Mouse (Mus musculus) cerebellum, adult 8-10 months (tissue): ENCODE measurements around the gene Zbtb46.

ENCODE experiments used
- DNase-seq: peaks from one replicate; pipeline ENCODE4 v3.0.0; 2022

Gene Zbtb46

GRCm38 (mm10) chr2:181463008-181463738 lies 3.9 kb upstream of the Zbtb46 start:
- peak; percentile 95 for DNase-seq

GRCm38 (mm10) chr2:181462604-181463003 lies 3.4 kb upstream of the Zbtb46 start:
- DNase-seq, result no peak

DNA sequence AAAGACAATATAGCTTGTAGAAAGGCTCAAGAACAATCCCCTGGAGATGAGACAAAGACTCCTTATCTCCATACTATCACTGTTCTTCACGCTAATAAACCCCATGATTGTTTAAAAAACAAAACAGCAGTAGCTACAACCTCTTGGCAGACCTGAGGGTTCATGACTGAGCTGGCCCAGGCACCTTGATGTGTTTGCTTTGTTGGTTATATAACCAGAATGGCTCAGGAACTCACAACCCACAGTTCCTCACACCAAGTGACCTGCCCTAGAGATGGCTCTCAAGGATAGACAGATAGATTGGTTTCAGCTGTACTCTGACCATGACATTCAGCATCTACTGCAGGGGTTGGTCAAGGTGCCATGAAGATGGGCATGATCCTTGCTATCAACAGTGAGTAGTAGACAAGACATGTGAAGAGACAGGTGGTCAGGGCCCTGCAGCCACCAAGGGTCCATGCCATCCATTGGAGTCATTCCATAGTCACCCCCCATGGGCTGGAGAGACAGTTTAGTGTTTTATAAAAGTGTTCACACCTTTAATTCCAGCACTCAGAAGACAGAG lies 2.4 kb upstream of the Zbtb46 start:
- no peak for DNase-seq

GRCm38 (mm10) chr2:181459673-181460621 lies 721 bp upstream of the Zbtb46 start:
- DNase-seq, result peak; percentile 73

GRCm38 (mm10) chr2:181458411-181459152 lies 644 bp downstream of the Zbtb46 start:
- DNase-seq, result peak; percentile 59

DNA sequence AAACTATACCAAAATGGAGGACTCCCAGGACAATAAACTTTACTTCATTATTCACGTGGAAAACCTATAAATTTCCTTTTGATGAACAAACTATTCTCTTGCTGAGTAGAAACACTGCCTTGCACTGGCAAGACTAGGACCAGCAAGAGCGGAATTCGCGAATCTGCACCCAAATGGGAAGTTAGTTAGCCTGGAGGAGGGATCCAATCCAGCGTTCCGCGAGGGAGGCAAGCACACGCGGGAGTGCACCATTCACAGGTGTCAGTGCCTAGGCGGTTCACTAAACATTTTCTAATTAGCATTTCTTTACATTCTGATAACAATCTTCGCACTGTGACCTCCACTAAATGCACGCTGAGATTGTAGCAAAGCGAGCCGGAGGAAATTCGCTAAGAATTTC lies 1.4 kb downstream of the Zbtb46 start:
- no peak for DNase-seq

DNA sequence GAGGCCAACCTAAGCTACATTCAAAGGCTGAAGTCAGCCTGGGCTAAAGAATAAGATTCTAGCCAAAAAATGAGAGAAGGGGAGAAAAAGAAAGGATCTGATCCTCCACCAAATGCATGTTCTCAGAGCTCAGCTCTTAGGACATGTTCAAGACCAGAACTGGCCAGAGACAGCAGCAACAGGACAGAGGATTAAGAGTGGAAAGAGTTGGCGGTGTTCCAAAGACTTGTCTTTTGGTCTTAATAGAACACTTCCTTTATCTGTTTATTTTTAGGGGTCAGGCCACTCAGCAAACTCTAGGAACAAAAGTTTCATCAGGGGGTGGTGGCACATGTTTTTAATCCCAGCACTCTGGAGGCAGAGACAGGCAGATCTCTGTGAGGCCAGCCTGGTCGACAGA lies 3.3 kb downstream of the Zbtb46 start:
- DNase-seq, result peak; percentile 30

- no peak for DNase-seq
These were observed 6.0 kb downstream of the Zbtb46 start for GRCm38 (mm10) chr2:181453274-181453673.

- peak; percentile 52 for DNase-seq
These were observed 7.0 kb downstream of the Zbtb46 start for GRCm38 (mm10) chr2:181452181-181452580.

GRCm38 (mm10) chr2:181443016-181443415 lies 16.2 kb downstream of the Zbtb46 start:
- no peak for DNase-seq

GRCm38 (mm10) chr2:181438176-181438575 lies 21.1 kb downstream of the Zbtb46 start:
- no peak for DNase-seq

DNA sequence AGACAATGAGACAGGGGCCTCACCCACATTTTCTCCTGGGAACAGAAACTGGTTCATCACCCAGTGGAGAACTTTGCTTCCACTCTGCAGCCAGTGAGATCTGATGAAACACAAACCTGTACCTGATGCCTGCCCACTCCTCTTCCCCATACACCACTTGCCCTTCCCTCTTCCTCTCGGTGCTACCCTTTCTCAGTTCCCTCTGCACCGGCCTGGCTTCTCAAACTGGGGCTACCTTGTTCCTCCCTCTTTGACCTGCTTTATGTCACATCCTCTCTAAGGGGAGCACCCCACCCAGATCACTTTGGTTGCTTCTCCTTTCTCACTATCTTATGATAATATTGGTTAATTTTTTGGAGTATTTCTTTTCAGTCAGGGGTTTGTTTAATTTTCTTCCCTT lies 23.0 kb downstream of the Zbtb46 start:
- DNase-seq, result no peak

DNA sequence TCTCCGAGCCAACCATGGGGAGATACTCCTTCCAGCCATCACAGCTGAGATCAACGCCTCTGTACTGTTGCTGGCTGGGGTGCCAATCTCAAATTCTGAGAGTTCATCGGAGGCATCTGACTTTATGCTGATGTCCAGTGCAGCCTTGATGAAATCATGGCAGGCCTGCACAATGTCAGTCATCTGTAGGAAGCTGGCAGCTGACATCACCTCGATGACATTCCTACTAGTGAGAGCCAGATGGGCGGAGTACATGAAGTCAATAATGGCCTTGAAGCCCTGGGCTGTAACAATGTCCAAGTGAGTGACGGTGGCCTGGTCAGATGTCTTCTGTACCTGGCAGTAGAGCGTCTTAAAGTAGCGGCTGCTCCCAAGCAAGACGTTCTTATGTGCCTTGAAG lies 35.4 kb downstream of the Zbtb46 start:
- no peak for DNase-seq

DNA sequence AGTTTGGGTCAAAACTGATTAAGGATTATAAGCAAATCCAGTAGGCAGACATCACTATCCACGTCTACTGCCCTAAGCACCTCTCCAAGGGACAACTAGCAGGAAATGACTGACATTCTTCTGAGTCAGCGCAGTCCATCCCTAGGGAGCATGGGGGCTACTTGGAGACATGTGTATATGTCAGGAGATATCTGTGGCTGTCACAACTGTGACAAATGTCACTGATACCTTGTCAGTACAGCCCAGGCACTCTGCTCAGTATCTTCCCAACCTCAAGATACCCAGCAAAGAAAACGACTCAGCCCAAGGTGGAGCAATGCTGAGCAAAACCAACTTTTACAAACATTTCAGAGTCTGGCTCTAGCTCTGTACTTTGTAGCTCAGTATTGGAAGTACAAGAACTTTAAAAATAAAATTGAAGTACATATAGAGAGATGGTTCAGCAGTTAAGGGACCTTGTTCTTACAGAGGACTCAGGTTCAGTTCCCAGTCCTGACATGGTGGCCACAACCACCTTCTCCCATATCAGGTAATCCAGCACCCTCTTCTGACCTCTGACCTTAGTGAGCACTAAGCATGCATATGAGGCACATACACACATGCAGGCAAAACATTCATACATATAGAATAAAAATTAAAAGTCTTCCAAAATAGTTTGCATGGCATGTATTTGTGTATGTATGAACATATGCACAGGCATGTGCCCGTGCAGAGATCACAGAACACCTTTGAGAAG lies 38.2 kb downstream of the Zbtb46 start:
- DNase-seq, result no peak

DNA sequence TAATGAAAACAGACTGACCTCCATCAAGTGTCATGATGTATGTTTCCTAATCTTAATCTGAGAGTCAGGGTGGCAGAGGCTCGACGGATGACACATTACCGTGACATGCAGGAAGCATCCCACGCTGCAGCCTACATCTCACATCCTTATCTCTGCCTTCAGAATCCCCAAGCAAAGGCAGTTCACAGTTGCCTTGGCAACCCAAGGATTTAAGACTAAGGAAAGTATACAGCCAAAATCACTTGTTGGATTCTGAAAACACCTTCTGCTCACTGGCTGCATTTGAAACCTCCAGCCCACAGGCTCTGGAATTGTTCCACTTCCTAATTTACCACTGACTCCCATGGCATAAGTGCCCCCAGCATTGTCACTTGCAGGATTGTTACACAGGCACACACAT lies 38.8 kb downstream of the Zbtb46 start:
- no peak for DNase-seq

DNA sequence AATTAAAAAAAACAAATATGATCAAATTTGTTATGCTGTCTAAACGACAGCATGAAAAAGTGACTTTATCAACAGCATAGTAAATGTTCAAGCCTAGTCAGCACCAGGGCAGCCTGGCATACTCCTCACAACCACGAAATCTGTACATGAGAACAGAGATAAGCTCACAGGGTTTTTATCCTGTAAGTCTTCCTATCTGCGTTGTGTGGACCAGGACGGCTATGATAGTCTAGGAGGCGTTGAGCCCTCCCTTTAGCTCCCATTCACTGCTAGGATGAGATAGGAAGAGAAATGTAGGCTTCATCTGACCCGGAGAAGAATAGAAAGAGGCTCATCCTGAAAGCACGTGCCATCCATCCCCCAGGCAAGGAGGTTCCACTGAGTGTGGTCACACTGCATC lies 39.9 kb downstream of the Zbtb46 start:
- DNase-seq, result no peak

GRCm38 (mm10) chr2:181415945-181416344 lies 43.3 kb downstream of the Zbtb46 start:
- peak; percentile 71 for DNase-seq

GRCm38 (mm10) chr2:181413141-181413540 lies 46.1 kb downstream of the Zbtb46 start:
- no peak for DNase-seq

DNA sequence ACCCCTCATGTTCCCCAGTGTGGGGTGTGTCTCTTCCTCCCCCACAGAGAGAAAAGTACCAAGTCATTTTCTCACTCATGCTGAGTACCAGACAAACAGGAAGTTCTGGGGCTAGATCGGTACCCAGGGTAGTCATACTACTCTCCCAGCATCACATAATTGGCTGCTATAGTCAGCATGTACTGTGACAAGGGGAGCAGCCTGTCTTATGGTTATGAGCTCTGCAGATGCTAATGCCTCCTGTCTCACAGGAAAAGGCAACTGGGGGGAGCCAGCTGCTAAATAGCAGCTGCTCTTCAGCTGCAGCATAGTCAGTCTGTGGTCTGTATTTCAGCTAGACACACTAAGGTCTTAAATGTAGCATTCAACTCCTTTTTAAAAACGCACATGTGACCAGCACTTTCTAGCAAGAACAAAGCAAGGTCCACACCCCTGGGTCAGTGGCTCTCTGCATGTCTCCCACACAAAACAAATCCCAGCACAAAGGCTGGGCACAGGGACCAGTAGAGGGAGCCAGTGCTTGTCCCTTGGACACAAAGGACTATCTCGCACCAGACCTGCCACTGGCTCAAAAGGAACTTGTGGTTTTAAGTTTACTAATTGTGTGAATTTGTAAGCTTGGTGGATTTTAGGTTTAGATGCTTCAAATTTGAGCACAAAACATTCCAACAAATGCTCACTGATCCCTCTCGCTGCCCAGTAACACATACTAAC lies 48.3 kb downstream of the Zbtb46 start:
- DNase-seq, result peak; percentile 62

- no peak for DNase-seq
These were observed 49.6 kb downstream of the Zbtb46 start for GRCm38 (mm10) chr2:181409643-181410042.

GRCm38 (mm10) chr2:181403722-181404121 lies 55.5 kb downstream of the Zbtb46 start:
- no peak for DNase-seq

DNA sequence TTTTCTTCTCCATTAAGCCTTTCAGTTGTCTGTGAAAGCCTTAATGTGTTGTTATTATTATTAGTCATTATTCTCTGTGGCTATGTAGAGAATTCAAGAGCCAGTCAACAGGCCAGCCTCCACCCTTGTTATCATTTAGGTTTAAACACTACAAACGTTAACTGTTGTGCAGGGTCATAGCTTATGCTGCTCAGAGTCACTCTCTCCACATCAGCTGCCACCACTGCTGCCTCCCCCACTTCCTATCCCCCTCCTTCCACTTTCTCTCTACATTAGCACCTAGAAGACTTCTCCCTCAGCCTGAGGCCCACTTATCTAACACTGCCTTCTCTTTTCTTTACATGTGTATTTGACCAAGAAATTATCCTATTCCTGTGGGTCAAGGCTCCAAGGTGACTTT lies 57.7 kb downstream of the Zbtb46 start:
- DNase-seq, result no peak
